Mouse (Mus musculus) cerebellum, adult 2 months (tissue): ENCODE measurements around the gene S100a7a.

ENCODE experiments used
- CTCF ChIP-seq: fragments of 200-500 bp; IDR thresholded peaks from 2 replicates; pipeline ENCODE4 v1.5.1; 2011; ENCODE audit warnings: low read depth, mild to moderate bottlenecking, control low read depth, low read length, moderate library complexity, borderline replicate concordance; ENCODE audit not compliant: insufficient read depth
- POLR2A ChIP-seq: fragments of 200-500 bp; IDR thresholded peaks from 2 replicates; pipeline ENCODE4 v1.6.1; 2011; ENCODE audit warnings: low read length, control low read depth, borderline replicate concordance; ENCODE audit not compliant: insufficient read depth

GRCm38 (mm10) chr3:90640981-90641380 lies 12.8 kb upstream of the S100a7a start:
- TF ChIP-seq CTCF (no peak), POLR2A (no peak)
